Mouse (Mus musculus) monocyte, adult 2 months (primary cell): ENCODE data around the gene Nxnl2.

Experiments
- DNase-seq, 2 experiments: peaks; one replicate each; pipeline ENCODE4 v3.0.0; 2022; ENCODE audit warnings: low spot score in 2 of 2, low read depth in 1 of 2

The Nxnl2 gene

GRCm38 (mm10) chr13:51170691-51171680 is at the start of gene Nxnl2:
Gene Nxnl2 (plus strand): TSS chr13:51171022.
- DNase-seq: no peak

- DNase-seq: no peak
Measured at GRCm38 (mm10) chr13:51121966-51122365, 48.9 kb upstream of the Nxnl2 start.

- DNase-seq: no peak
Measured at GRCm38 (mm10) chr13:51122771-51123170, 48.1 kb upstream of the Nxnl2 start.

GRCm38 (mm10) chr13:51125357-51125756 is 45.5 kb upstream of the Nxnl2 start:
- DNase-seq: no peak

GRCm38 (mm10) chr13:51127906-51128305 is 42.9 kb upstream of the Nxnl2 start:
- no peak for DNase-seq

GRCm38 (mm10) chr13:51128417-51128816 is 42.4 kb upstream of the Nxnl2 start:
- DNase-seq: no peak

GRCm38 (mm10) chr13:51131179-51131578 is 39.6 kb upstream of the Nxnl2 start:
- DNase-seq: no peak

- no peak for DNase-seq
Measured at GRCm38 (mm10) chr13:51136315-51136714, 34.5 kb upstream of the Nxnl2 start.

- DNase-seq: no peak
Measured at GRCm38 (mm10) chr13:51136996-51137701, 33.7 kb upstream of the Nxnl2 start.

- no peak for DNase-seq
Measured at GRCm38 (mm10) chr13:51137702-51138031, 33.2 kb upstream of the Nxnl2 start.

- no peak for DNase-seq
Measured at GRCm38 (mm10) chr13:51147106-51147505, 23.7 kb upstream of the Nxnl2 start.

GRCm38 (mm10) chr13:51152966-51153669 is 17.7 kb upstream of the Nxnl2 start:
- no peak for DNase-seq

GRCm38 (mm10) chr13:51153670-51154030 is 17.2 kb upstream of the Nxnl2 start:
- DNase-seq: no peak

- no peak for DNase-seq
Measured at GRCm38 (mm10) chr13:51155178-51156013, 15.4 kb upstream of the Nxnl2 start.

- DNase-seq: no peak
Measured at GRCm38 (mm10) chr13:51156014-51156386, 14.8 kb upstream of the Nxnl2 start.

GRCm38 (mm10) chr13:51157291-51157690 is 13.5 kb upstream of the Nxnl2 start:
- DNase-seq: no peak

GRCm38 (mm10) chr13:51161672-51162071 is 9.2 kb upstream of the Nxnl2 start:
- peak in 1 of 2 experiments; percentile 5 for DNase-seq

- DNase-seq: no peak
Measured at GRCm38 (mm10) chr13:51162246-51162645, 8.6 kb upstream of the Nxnl2 start.

GRCm38 (mm10) chr13:51166711-51167110 is 4.1 kb upstream of the Nxnl2 start:
- DNase-seq: no peak

GRCm38 (mm10) chr13:51170215-51170614 is 607 bp upstream of the Nxnl2 start:
- no peak for DNase-seq

GRCm38 (mm10) chr13:51172601-51173000 is 1.8 kb downstream of the Nxnl2 start:
- no peak for DNase-seq
